Mouse (Mus musculus) liver, embryonic 14.5 days (tissue): Measurements from ENCODE around the gene Socs7. TPM values are rescaled to one million over a fixed set of nuclear protein-coding genes. Genes with fewer than 3 reads are reported as not detected.
A peak's percentile ranks its signal among the peaks of the same experiment; 100 is the strongest.

ENCODE experiments used
- ATAC-seq: fragments of 200-750 bp; cut with Nextera tagmentation; 2 replicates; pipeline ENCODE4 v1.8.0; 2017; ENCODE audit warnings: moderate number of reproducible peaks, mild to moderate bottlenecking, moderate library complexity; ENCODE audit not compliant: insufficient read depth
- DNase-seq, 3 experiments: peaks; one replicate each; pipeline ENCODE4 v3.0.0-alpha.2; 2012 to 2013; ENCODE audit warnings: low read depth in 3 of 3, low spot score in 3 of 3
- H3K27ac ChIP-seq: fragments of 300-500 bp; sonication (generic); 2 replicates; pipeline ENCODE4 v1.5.1; 2014; ENCODE audit warnings: moderate library complexity, mild to moderate bottlenecking, control low read depth, inconsistent platforms
- H3K27me3 ChIP-seq: fragments of 300-500 bp; sonication (generic); 2 replicates; pipeline ENCODE4 v1.6.1; 2014; ENCODE audit warnings: mild to moderate bottlenecking, low read length, moderate library complexity; ENCODE audit not compliant: control insufficient read depth, insufficient read depth
- H3K36me3 ChIP-seq: fragments of 300-500 bp; sonication (generic); replicated peaks from 2 replicates; pipeline ENCODE4 v1.6.1; 2014; ENCODE audit warnings: low read depth; ENCODE audit not compliant: control insufficient read depth, insufficient read depth
- H3K4me1 ChIP-seq, 2 experiments: fragments of 200-500 bp in 1 of 2; fragments of 300-500 bp in 1 of 2; sonication (generic) in 1 of 2; replicated peaks; 2 replicates each; pipeline ENCODE4 v1.6.1; 2012 to 2014; ENCODE audit warnings: antibody characterized with exemption in 1 of 2, inconsistent platforms in 1 of 2, low read length in 1 of 2; ENCODE audit not compliant: control insufficient read depth in 2 of 2, insufficient read depth in 2 of 2
- H3K4me2 ChIP-seq: fragments of 300-500 bp; sonication (generic); 2 replicates; pipeline ENCODE4 v1.6.1; 2014; ENCODE audit warnings: low read depth, mild to moderate bottlenecking, control low read depth, moderate library complexity
- H3K4me3 ChIP-seq, 2 experiments: fragments of 200-500 bp in 1 of 2; fragments of 300-500 bp in 1 of 2; sonication (generic) in 1 of 2; 2 replicates each; pipeline ENCODE4 v1.5.1; 2012 to 2014; ENCODE audit warnings: low read depth in 2 of 2, low read length in 2 of 2, mild to moderate bottlenecking in 2 of 2, control low read depth in 1 of 2, inconsistent platforms in 1 of 2, moderate library complexity in 1 of 2; ENCODE audit not compliant: insufficient read depth in 1 of 2
- H3K9ac ChIP-seq: fragments of 300-500 bp; sonication (generic); replicated peaks from 2 replicates; pipeline ENCODE4 v1.6.1; 2014; ENCODE audit warnings: mild to moderate bottlenecking, control low read depth, moderate library complexity
- H3K9me3 ChIP-seq: fragments of 300-500 bp; sonication (generic); 2 replicates; pipeline ENCODE4 v1.6.1; 2016; ENCODE audit warnings: low read length, mixed read lengths; ENCODE audit not compliant: control insufficient read depth
- CTCF ChIP-seq: IDR thresholded peaks from 2 replicates; pipeline ENCODE4 v1.5.1; 2016; ENCODE audit warnings: antibody characterized with exemption, low read depth, control low read depth
- EP300 ChIP-seq: IDR thresholded peaks from 2 replicates; pipeline ENCODE4 v1.6.1; 2016; ENCODE audit warnings: antibody characterized with exemption, low read depth
- WGBS: fragments of 180-500 bp; shearing (Covaris S2); extraction: QIAGEN DNeasy Blood & Tissue Kit; methylation state at CpG from one replicate; pipeline ENCODE4 v1.1.7; 2014; ENCODE audit not compliant: insufficient replicate concordance; 5-methylcytosine and 5-hydroxymethylcytosine counted together
- polyA plus RNA-seq, 2 experiments: library from polyadenylated mRNA; depleted of rRNA in 1 of 2; stranded (reverse) in 1 of 2; unstranded in 1 of 2; fragments of >200 nt; fragmentation: Nextera tagmentation in 1 of 2; extraction: Ambion mirVana in 1 of 2; gene quantifications; 2 replicates each; pipeline versions ENCODE4 v1.2.1 to v1.2.3; 2012 to 2014

The Socs7 gene
- polyA plus RNA-seq, 2 experiments: 0.38 to 2.4 TPM

- ATAC-seq (peak; percentile 65), DNase-seq (peak in 1 of 3 experiments; percentile 62)
- peak overlapping the region; percentile 75 to 95 for H3K4me3 ChIP-seq
- H3K27ac ChIP-seq: peak overlapping the region; percentile 98
- peaks cover 11% of the 10 kb centered on the region for H3K36me3 ChIP-seq
- H3K27me3 ChIP-seq: no peaks in the 10 kb centered on the region
- no peaks in the 10 kb centered on the region for H3K9me3 ChIP-seq
- H3K4me1 ChIP-seq: peaks cover 54 to 71% of the 10 kb centered on the region in 2 experiments
- peak overlapping the region; percentile 83 for H3K9ac ChIP-seq
- H3K4me2 ChIP-seq: peak overlapping the region; percentile 92
- under 1% methylated on average over 36 of the region's 37 CpGs for WGBS
- TF ChIP-seq CTCF: no peak
- TF ChIP-seq EP300: no peak; the same call in 1 of the 2 replicates
Observed at GRCm38 (mm10) chr11:97439935-97440334, 77.6 kb downstream of the Socs7 start.

GRCm38 (mm10) chr11:97440441-97440881, 78.1 kb downstream of the Socs7 start:
- Histone ChIP-seq H3K4me3 (peak overlapping the region; percentile 75 to 95), H3K36me3 (peaks cover 16% of the 10 kb centered on the region), H3K27ac (peak overlapping the region; percentile 98), H3K9me3 (no peaks in the 10 kb centered on the region), H3K4me2 (peak overlapping the region; percentile 92), H3K9ac (peak overlapping the region; percentile 83), H3K4me1 (peaks cover 57 to 73% of the 10 kb centered on the region in 2 experiments), H3K27me3 (no peaks in the 10 kb centered on the region)
- no peak for DNase-seq
- peak; percentile 47; the same call in 1 of the 2 replicates for ATAC-seq
- TF ChIP-seq EP300 (no peak), CTCF (no peak)
- WGBS: under 1% methylated on average over 34 of the region's 34 CpGs

- no peaks in the 10 kb centered on the region for H3K27me3 ChIP-seq
- peaks cover 57 to 73% of the 10 kb centered on the region in 2 experiments for H3K4me1 ChIP-seq
- WGBS: 21% methylated on average over 15 of the region's 15 CpGs
- H3K4me2 ChIP-seq: peak overlapping the region; percentile 92
- peaks cover 20% of the 10 kb centered on the region for H3K36me3 ChIP-seq
- ATAC-seq: no peak
- no peak for DNase-seq
- peak overlapping the region; percentile 75 to 95 for H3K4me3 ChIP-seq
- no peaks in the 10 kb centered on the region for H3K9me3 ChIP-seq
- H3K27ac ChIP-seq: peak overlapping the region; percentile 98
- TF ChIP-seq EP300: no peak
- no peak for TF ChIP-seq CTCF
- peak overlapping the region; percentile 83 for H3K9ac ChIP-seq
Observed at GRCm38 (mm10) chr11:97441036-97441657, 78.8 kb downstream of the Socs7 start.

GRCm38 (mm10) chr11:97441658-97442125, 79.3 kb downstream of the Socs7 start:
- H3K4me3 ChIP-seq: peak overlapping the region; percentile 75 to 95
- no peak for ATAC-seq
- peak overlapping the region; percentile 98 for H3K27ac ChIP-seq
- no peak for DNase-seq
- peaks cover 22% of the 10 kb centered on the region for H3K36me3 ChIP-seq
- H3K9ac ChIP-seq: peak overlapping the region; percentile 83
- H3K27me3 ChIP-seq: no peaks in the 10 kb centered on the region
- peak overlapping the region; percentile 92 for H3K4me2 ChIP-seq
- TF ChIP-seq CTCF (no peak), EP300 (no peak)
- no peaks in the 10 kb centered on the region for H3K9me3 ChIP-seq
- WGBS: 9% methylated on average over 3 of the region's 3 CpGs
- peaks cover 57 to 73% of the 10 kb centered on the region in 2 experiments for H3K4me1 ChIP-seq

- peaks cover 66 to 79% of the 10 kb centered on the region in 2 experiments for H3K4me1 ChIP-seq
- H3K9ac ChIP-seq: peak overlapping the region; percentile 83
- WGBS: 36% methylated on average over 11 of the region's 11 CpGs
- ATAC-seq (peak; percentile 19), DNase-seq (peak; percentile 68 to 84 (median 72))
- TF ChIP-seq EP300 (peak; percentile 74), CTCF (no peak)
- H3K27ac ChIP-seq: peak overlapping the region; percentile 98
- H3K27me3 ChIP-seq: no peaks in the 10 kb centered on the region
- peak overlapping the region; percentile 75 to 95 for H3K4me3 ChIP-seq
- H3K36me3 ChIP-seq: peaks cover 35% of the 10 kb centered on the region
- no peaks in the 10 kb centered on the region for H3K9me3 ChIP-seq
- H3K4me2 ChIP-seq: peak overlapping the region; percentile 92
Observed at GRCm38 (mm10) chr11:97442891-97443675, 80.7 kb downstream of the Socs7 start.
